Mouse (Mus musculus): Measurements from ENCODE around the gene BC051665.

The BC051665 gene

DNA sequence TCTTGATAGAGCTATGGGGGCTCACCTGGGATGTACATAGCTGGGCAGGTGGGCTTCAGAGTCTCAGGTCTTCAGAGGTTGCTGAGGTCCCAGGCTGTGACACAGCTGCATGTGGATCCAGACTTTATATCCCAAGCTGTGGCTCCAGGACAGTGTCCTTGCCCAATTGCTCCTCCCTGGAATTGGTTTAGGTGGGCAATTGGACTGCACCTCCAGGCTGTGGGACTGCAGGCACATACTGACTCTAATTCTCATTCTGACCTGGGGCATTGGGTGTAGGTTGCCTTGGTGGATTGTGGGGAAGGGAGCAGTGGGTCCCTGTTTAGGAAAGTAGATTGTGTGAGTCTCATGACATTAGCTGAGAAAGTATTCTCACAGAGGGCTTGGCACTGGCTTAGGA lies at the start of gene BC051665:
Gene BC051665, minus strand, starts transcription at position 101 of the 400 bp plus-strand sequence.
- DNase-seq = no peak

DNA sequence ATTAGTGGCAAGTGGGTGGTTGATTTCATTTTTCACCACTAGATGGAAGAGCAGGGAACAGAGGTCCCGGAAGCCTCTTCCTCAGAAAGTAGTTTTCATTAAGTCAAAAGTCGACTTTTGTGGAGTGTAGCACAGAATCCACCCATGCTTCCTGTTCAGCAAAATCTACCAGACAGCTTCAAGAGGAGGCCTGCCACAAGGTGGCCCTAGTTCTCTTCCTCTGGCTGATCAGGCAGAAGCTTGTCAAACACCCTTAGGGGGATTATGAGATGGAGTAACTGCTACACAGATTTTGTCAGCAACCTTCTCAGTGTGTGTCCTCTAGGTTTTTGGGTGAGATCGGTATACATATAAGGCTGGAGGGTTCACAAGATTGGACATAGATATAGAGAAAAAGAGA lies 39.9 kb upstream of the BC051665 start:
- peak in 1 of 2 experiments; percentile 17 for DNase-seq

DNA sequence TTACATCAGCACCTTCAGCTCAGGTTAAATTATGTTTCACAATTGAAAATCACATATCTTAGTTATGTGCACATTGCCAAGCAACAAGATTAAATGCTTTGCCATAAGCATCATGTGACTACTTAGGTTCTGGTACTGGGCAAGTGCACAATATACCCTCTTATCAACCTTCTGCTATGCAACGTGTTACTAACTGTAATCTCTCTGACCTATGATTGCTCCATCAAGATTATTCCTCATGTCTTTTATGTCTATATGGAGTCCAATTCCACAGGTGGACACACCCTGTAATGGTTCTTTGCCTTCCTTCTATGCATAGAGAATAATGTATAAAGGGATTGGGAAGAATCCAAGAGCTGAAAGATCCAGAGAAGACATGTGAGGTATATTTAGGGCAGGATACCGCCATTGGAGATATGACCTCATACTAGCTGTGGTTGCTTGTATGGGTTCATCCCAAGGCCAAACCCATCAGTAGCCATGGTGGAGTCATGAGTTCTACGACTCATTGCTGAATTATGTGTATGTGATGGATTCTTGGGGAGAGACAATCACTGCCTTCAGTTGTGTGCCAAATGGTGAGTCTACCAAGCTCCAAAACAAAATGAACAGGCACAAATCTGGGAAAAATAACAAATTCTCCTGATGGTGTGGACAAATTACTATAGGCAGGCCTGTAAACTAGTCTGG lies 34.5 kb upstream of the BC051665 start:
- DNase-seq = no peak

DNA sequence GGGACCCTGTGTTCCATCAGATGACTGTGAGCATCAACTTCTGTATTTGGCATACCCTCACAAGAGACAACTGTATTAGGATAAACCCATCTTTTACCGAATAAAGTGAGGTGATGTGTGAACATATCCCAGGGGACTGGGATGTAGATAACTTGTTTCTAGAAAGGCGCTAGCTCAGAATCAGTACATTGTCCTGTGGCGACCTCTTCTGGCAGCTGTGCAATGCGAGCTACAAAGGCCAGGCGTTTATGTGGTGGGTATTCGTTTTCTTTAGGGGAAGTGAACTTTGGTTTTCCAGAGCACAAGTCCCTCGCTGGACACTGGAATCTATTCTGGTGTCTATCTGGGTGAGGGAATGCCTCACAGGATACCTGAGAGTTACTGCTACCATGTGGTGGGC lies 33.3 kb upstream of the BC051665 start:
- no peak for DNase-seq

DNA sequence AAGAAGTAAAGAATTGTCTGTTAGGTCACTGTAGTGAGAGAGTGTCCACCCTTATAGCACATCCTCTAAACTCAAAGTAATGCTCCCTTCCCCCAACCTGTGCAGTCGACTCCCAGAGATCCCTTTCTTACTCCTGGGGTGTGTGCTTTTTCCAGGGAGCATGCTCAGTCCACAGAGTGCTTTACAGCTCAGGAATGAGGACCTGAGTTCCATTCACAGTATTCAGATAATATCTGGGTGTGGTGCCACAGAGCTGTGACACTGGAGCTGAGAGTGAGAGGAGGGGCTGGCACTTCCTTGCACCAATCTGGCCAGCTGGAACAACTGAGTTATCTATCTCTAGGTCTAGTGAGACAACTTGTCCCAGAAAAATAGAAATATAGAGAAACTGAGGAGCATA lies 27.6 kb upstream of the BC051665 start:
- DNase-seq = no peak

DNA sequence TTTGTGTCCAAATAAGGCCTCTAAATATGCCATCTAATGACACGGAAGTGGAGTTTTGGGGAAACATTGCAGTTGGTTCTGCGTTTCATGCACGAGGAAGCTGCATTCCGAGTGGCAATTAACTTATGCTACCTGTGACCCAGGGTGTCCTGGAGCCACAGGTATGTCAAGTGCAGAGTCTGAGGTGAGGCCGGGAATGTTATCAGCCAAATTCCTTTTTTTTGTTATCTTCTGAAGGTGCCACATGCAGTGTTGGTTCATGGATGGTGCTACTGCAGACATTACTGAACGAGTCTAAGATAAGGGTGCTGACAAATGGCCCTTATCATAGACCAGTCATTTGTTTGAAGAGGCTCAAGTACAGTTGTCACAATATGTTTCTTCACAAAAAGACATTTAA lies 26.6 kb upstream of the BC051665 start:
- no peak for DNase-seq

DNA sequence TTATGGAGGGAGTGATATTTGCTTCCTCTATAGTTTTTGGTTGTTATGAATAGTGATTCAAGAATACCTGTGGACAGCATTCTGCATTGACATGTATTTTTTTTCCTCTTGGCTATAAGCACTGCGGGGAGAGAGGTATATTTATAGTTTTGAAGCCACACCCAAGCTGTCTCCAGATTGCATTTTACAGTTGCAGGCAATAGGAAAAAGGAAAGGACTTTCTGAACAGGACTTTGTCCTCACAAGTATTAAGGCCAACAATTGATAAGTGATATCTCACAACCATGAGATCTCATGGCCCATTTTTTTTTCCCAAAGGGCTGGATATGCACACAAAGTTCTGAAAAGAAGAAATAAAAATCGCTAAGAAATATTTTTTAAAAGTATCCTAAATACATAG lies 23.5 kb upstream of the BC051665 start:
- DNase-seq = no peak

DNA sequence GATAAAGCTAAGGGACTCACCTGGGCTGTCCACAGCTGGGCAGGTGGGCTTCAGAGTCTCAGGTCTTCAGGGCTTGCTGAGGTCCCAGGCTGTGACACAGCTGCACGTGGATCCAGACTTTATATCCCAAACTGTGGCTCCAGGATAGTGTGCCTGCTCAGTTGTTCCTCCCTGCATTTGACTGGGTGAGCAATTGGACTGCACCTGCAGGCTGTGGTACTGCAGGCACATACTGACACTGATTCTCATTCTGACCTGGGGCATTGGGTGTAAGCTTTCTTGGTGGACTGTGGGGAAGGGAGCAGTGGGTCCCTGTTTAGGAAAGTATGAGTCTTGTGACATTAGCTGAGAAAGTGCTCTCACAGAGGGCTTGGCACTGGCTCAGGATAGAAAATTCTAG lies 16.6 kb upstream of the BC051665 start, which contains the start of gene Ctsll3:
Gene Ctsll3, minus strand, starts transcription at position 101 of the 400 bp plus-strand sequence.
- DNase-seq = no peak

DNA sequence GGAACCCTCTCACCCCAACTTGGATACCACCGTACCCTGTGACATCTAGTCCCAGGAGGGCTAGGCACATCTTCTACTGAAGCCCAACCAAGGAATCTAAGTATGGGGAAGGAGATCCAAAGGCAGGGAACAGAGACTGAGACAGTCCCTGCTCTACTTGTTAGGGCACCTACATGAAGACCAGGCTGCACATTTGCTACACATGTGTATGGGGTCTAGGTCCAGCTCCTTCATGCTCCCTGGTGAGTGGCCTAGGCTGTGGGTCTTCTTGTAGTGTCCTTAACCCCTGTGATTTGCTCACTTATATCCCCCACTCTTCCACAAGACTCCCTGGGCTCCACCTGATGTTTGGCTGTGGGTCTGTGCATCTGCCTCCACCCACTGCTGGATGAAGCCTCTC lies 3.3 kb upstream of the BC051665 start:
- no peak for DNase-seq

DNA sequence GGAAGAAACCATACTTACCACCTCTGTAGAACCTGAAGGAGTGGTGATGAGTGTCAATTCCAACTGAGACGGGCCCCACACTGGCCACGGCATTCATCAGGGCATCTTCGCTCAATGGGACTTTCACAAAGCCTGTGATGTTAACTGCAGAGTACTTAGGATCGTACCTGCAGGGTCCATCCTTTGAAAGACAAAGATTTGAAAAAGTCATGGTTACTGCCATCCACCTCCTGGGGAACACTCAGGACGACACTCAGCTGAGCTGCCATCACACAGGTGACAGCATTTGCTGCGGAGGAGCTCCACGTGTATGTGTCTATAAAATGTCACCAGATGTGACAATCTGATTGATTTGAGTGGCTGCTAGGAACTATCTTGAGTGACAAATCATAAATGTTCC lies 2.9 kb downstream of the BC051665 start:
- no peak for DNase-seq

DNA sequence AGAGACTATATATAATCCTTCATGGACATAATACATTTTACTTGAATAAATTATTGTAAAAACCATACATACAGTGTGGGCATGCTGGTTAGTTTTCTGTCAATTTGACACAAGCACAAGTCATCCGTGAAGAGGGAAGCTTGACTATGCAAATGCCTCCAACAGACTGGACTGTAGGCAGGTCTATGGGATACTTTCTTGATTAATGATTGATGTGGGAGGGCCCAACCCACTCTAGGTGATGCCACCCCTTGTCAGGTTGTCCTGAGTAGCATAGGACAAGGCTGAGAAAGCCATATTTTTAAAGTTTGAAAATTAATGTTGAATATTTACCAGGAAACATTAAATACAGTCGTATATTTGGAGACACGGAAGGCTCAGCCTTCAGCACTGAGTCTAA lies 5.6 kb downstream of the BC051665 start:
- DNase-seq = no peak

DNA sequence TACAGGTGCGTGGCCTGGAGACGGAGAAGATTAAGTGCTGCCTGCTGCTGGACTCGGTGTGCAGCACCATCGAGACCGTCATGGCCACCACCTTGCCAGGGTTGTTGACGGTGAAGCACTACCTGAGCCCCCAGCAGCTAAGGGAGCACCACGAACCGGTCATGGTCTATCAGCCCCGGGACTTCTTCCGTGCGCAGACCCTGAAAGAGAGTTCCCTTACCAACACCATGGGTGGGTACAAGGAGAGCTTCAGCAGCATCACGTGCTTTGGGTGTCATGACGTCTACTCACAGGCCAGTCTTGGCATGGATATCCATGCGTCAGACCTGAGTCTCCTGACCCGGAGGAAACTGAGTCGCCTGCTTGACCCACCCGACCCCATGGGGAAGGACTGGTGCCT lies 25.0 kb downstream of the BC051665 start:
- no peak for DNase-seq

DNA sequence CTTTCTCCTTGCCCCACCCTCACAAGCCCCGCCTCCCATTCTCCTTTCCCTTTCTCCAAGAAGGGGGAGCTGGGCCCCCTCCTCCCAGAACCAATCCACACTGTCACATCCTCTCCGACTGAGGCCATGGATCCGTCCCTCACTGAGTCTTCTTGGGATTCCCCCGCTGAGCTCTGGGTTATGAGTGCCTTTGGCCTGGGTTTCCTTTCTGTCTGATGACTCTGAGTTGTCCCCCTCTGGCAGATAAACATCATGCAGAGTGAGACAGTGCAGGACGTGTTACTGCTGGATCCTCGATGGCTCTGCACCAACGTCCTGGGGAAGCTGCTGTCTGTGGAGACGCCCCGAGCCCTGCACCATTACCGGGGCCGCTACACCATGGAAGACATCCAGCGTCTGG lies 25.8 kb downstream of the BC051665 start:
- no peak for DNase-seq

DNA sequence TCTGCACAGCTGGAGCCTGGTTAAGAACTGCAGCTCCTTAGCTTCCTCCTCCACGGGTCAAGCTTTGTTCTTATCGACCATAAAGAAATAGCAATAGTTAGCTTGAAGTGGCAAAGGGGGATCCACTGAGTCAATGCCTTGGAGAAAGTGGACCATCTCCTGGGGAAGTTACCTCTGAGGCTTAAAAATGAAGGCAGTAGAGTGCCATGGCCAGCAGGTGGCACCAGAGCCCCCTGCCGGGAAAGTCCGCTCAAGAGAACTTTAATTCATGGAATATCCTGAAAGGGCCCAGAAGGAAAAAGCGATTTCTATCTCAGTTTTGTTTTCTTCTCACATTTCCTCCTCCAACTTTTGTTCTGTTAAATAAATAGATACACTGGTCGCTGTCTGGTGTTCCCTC lies 27.0 kb downstream of the BC051665 start:
- peak in 1 of 2 experiments; percentile 42 for DNase-seq

DNA sequence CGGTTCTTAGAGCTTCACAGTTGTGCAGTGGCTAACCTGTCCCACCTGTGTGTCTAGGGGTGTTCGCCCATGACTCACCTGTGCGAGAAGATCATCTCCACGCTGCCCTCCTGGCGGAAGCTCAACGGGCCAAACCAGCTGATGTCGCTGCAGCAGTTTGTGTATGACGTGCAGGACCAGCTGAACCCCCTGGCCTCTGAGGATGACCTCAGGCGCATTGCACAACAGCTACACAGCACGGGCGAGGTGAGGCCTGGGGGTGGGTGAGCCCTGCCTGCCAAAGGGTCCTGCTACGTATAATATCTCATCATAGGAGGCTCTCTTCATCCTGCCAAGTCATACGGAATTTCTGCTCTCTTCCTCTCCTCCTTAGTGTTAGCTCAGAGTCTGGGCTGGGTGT lies 28.9 kb downstream of the BC051665 start:
- DNase-seq = no peak

DNA sequence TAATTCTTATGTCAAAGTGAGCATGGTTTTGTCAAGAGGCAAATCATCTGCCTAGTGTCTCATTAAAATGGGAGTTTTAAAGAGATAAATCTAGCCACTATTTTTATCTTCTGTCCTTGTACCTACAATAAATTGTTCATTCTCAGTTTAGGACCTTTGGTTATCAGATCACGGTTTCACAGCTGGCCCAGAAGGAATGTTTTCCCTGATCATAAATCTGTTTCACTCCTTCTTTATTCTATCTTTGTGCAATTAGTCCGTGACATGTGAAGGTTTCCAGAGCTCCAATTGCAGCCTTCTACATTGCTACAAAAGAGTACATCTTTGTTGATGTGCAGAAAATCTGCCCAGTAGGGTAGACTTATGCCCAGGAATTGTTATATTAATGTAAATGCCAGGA lies 30.9 kb downstream of the BC051665 start:
- DNase-seq = no peak

DNA sequence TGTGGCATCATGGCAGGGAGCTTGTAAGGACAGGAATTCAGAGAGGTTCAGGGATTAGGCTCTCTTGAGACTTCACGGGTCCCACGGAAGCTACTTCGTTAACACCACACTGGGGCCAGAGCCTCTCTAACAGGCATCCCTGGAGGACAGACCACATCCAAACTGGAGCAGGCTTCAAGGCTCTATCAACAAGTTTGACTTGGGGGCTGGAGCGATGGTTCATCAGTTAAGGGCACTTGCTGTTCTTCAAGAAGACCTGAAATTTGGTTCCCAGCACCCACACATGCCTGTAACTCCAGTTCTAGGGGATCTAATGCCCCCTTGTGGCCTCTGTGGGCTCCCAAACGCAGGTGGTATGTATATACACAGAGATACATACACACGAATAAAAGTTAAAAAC lies 32.9 kb downstream of the BC051665 start:
- no peak for DNase-seq

DNA sequence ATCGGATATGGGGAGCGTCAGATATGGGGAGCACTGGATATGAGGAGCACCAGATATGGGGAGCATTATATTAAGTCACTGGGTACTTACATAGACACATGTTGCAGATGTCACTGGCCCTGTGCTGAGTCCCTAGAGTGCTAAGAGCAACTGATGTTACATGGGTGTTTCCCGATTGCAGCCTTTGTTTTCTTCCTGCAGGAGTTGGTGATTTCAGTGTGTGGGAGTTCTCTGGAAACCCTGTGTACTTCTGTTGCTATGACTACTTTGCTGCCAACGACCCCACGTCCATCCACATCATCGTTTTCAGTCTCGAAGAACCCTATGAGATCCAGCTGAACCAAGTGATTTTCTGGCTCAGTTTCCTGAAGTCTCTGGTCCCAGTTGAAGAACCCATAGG lies 35.2 kb downstream of the BC051665 start:
- no peak for DNase-seq

DNA sequence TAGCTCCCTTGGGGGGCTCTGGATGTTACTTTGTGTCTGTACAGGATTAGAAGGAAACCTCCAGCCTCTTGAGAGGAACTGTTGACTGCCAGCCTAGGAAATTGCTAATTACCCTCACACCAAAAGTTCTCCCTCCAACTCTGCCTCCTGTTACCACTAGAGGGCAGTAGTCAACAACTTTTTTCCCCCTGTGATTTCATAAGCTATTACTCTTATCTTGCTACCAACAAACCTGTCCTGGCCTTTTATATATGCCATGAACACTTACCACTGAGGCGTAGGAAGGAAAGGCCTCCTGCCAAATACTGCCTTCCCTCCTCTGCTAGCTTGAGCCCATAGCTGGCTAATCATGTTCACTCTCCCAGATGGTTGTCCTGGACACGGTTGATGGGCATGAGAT lies 37.6 kb downstream of the BC051665 start:
- DNase-seq = no peak

DNA sequence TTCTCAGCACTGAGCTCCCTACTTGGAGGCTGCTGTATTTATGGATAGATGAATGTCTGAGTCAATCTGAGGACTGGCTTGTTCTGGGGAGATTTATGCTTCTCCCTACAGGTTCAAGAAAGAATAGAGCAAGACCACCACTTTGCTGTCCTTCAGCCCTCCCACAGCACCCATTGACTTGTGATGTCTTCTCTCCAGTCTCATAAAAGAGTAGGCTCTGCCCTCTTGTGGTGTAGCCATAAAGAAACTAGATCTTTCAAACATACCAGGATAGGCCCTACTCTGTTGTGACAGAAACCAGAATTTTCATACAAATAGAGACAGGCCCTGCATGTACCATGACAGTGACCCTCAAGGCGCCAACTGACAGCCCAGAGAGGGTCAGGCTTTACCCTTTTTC lies 39.0 kb downstream of the BC051665 start:
- no peak for DNase-seq

DNA sequence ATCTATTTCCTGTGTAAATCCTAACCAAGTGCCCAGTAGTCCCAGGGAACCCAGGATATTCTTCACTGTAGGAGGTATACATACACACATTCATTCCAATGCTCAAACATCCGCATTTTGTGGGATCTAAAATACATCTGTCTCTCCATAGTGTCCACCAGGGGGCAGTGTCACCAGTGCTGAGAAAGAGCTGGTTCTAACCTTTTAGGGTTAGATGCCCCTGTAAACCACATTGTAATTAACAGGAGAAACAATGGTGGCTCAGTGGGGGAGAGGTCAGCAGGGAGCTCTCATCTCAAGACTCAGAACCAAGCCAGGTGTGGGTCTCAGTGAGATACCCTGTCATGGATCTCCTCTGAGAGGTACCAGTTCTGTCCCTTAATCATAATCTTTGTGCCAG lies 39.9 kb downstream of the BC051665 start:
- DNase-seq = no peak

DNA sequence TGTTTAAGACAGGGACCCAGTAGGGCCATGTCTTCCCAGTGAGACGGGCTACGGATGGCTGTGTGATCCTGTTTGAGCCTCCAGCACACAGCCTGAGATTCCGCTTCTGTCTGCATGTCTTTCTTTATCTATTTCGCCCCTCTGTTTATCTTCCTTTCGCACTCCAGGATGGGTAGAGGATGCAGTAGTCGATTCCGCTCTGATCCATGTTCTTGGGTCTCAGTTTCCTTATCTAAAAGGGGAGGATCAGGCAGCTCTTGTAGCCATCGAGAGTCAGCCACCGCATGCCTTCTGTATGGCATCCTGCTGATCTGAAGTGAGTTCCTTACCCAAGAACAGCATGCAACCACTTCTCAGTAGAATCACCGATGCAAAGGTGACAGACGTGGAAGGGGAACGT lies 40.8 kb downstream of the BC051665 start:
- no peak for DNase-seq

DNA sequence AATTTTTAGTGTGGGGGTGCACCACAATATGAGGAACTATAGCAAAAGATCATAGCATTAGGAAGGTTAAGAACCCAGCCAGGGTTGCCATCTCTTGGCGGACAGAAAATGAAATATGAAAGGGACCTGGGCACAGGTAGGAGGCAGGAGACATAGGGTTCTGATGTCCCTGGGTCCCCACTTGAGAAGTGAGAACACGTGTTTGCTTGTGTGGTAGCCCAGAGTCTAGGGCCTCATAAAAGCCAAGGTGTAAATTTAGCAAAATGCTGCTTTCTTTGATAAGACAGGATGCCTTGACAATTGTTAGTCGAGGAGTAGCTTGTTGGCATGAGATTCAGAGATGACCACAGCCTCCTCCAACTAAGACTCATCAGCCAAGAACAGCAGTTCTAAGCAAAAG lies 41.4 kb downstream of the BC051665 start:
- DNase-seq = no peak

DNA sequence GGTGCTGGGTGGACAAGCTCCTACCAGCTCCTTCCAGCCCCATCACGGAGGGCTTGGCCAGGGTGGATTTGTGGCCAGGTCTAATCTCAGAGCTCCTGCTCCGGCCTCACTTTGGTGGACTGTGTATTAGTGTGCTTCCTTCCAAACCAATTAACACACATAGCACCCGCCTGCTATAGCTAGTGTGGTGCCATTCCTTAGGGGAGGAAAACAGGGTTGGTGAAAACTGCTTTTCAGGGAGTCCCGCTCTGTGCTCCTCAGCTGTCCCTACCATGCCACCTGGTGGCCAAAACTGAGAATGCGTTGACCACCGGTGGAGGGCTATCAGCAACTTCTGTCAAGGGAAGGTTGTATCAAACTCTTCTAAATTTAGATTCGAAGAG lies 42.1 kb downstream of the BC051665 start:
- peak; percentile 42 to 79 for DNase-seq

DNA sequence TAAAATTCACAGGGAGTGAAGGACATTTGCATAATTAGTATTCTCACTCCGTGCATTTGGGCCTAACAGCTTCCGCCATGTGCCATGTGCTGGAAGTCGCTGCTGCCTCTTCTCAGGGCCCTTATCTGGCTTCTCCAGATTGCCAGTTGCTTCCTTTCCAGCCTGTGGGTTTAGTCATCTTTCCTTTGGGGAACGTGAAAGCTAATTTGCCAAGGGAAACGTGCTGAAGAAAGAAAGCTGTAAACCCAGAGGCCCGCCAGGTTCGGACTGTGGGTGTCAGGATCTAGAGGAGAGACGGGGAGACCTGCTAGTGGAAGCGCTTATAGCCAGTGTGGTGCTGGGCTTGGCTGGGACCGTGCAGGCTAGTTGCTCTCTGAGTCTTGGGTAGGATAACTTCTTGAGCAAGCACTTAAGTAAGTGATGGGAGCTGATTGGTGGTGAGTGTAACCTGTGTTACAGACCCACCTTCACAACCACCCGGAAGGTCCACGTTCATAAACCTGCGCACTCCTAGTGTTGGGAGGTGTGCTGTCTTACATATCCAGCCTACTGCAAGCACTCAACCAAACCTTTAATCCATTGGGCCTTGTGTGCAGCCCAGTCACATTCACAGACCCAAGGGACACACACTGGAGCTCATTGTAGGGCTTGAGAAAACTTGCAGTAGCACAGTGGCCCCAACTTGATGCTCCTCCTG lies 42.6 kb downstream of the BC051665 start:
- no peak for DNase-seq
